Comparison of ENCODE assay signal across 19 mouse cellular contexts in genomic region chr10:4943148-4943547, GRCm38 (mm10).
"Had no signal": no experiment of that assay in that cellular context is flagged by ENCODE, and none has a peak within 500 bp of the region (broad histone marks: within the 10 kb centered on the region; RNA-seq: fewer than 3 reads in every experiment).

No protein-coding gene starts in this region.

- H3K4me1 ChIP-seq: lung, embryonic 15.5 days; megakaryocyte, embryonic 14.5 days; midbrain, embryonic 13.5 days; midbrain, embryonic 15.5 days; neural tube, embryonic 13.5 days; neural tube, embryonic 15.5 days; stomach, embryonic 15.5 days had no signal

- H3K27ac ChIP-seq: lung, embryonic 15.5 days; macrophage; midbrain, embryonic 13.5 days; midbrain, embryonic 15.5 days; neural tube, embryonic 13.5 days; neural tube, embryonic 15.5 days; stomach, embryonic 15.5 days had no signal

- H3K9me3 ChIP-seq: lung, embryonic 15.5 days; megakaryocyte, embryonic 14.5 days; midbrain, embryonic 13.5 days; midbrain, embryonic 15.5 days; neural tube, embryonic 13.5 days; neural tube, embryonic 15.5 days; stomach, embryonic 15.5 days had no signal

- H3K4me3 ChIP-seq: lung, embryonic 15.5 days; megakaryocyte, embryonic 14.5 days; midbrain, embryonic 13.5 days; midbrain, embryonic 15.5 days; neural tube, embryonic 13.5 days; neural tube, embryonic 15.5 days; stomach, embryonic 15.5 days had no signal

- H3K27me3 ChIP-seq: lung, embryonic 15.5 days; megakaryocyte, embryonic 14.5 days; midbrain, embryonic 13.5 days; midbrain, embryonic 15.5 days; neural tube, embryonic 13.5 days; neural tube, embryonic 15.5 days; stomach, embryonic 15.5 days had no signal

- H3K36me3 ChIP-seq: lung, embryonic 15.5 days; midbrain, embryonic 13.5 days; midbrain, embryonic 15.5 days; neural tube, embryonic 13.5 days; neural tube, embryonic 15.5 days; stomach, embryonic 15.5 days had no signal

- DNase-seq: liver, postnatal 0 days; lung, adult 2 months; lung, postnatal 14 days; lung, postnatal 36 days; retina, postnatal 1 day; right cerebral cortex, adult 18-20 months; right cerebral cortex, postnatal 25 days; right cerebral cortex, postnatal 4 days; thymus, adult 18-20 months; thymus, postnatal 14 days; thymus, postnatal 36 days had no signal
